Mouse (Mus musculus): Measurements from ENCODE around the gene Thy1. TPM values are rescaled to one million over a fixed set of nuclear protein-coding genes. Genes with fewer than 3 reads are reported as not detected.

Gene Thy1
- polyA plus RNA-seq, 1 experiment = not detected

GRCm38 (mm10) chr9:44022100-44022847 is 20.9 kb upstream of the Thy1 start:
- H3K79me2 ChIP-seq (ENCODE audit: control insufficient read depth, insufficient read depth) = no peaks in the 10 kb centered on the region
- TF ChIP-seq MYOG (IDR thresholded peaks at IDR 0.05; ENCODE audit: control insufficient read depth in 1 of 3, insufficient read depth in 1 of 3, insufficient read length in 2 of 3, low read depth in 2 of 3) (no peak), SRF (IDR thresholded peaks at IDR 0.05; ENCODE audit: control insufficient read depth, insufficient read length, low read depth) (no peak), POLR2AphosphoS2 (IDR thresholded peaks at IDR 0.05; ENCODE audit: insufficient read length, low read depth) (no peak), MAX (IDR thresholded peaks at IDR 0.05; ENCODE audit: low read depth) (no peak), TCF12 (IDR thresholded peaks at IDR 0.05; ENCODE audit: insufficient read depth, poor library complexity, severe bottlenecking) (no peak), MYOD1 (IDR thresholded peaks at IDR 0.05; ENCODE audit: control insufficient read depth in 1 of 3, insufficient read length in 2 of 3, low read depth in 2 of 3) (no peak), POLR2A (IDR thresholded peaks at IDR 0.05; ENCODE audit: insufficient read length, low read depth) (no peak), TCF3 (IDR thresholded peaks at IDR 0.05; ENCODE audit: insufficient read length, low read depth) (no peak), E2F4 (IDR thresholded peaks at IDR 0.05; ENCODE audit: insufficient read depth) (no peak), CEBPB (IDR thresholded peaks at IDR 0.05; ENCODE audit: insufficient read depth, poor library complexity, severe bottlenecking) (no peak), REST (IDR thresholded peaks at IDR 0.05; ENCODE audit: insufficient read depth, insufficient read length) (no peak), USF1 (IDR thresholded peaks at IDR 0.05; ENCODE audit: low read depth) (no peak)
- H3ac ChIP-seq (ENCODE audit: control insufficient read depth, insufficient read length) = no peak overlapping the region
- no peaks in the 10 kb centered on the region for H3K27me3 ChIP-seq (ENCODE audit: control insufficient read depth, insufficient read depth, insufficient read length)
- H3K36me3 ChIP-seq (ENCODE audit: control insufficient read depth, insufficient read depth) = no peaks in the 10 kb centered on the region
- no peak overlapping the region for H3K4me2 ChIP-seq (ENCODE audit: low read depth)
- H3K4me3 ChIP-seq = no peak overlapping the region

GRCm38 (mm10) chr9:44024096-44024495 is 19.1 kb upstream of the Thy1 start:
- TF ChIP-seq TCF12 (IDR thresholded peaks at IDR 0.05; ENCODE audit: insufficient read depth, poor library complexity, severe bottlenecking) (no peak), TCF3 (IDR thresholded peaks at IDR 0.05; ENCODE audit: insufficient read length, low read depth) (no peak), E2F4 (IDR thresholded peaks at IDR 0.05; ENCODE audit: insufficient read depth) (no peak), SRF (IDR thresholded peaks at IDR 0.05; ENCODE audit: control insufficient read depth, insufficient read length, low read depth) (no peak), USF1 (IDR thresholded peaks at IDR 0.05; ENCODE audit: low read depth) (no peak), MAX (IDR thresholded peaks at IDR 0.05; ENCODE audit: low read depth) (no peak), POLR2AphosphoS2 (IDR thresholded peaks at IDR 0.05; ENCODE audit: insufficient read length, low read depth) (no peak), REST (IDR thresholded peaks at IDR 0.05; ENCODE audit: insufficient read depth, insufficient read length) (no peak), MYOG (IDR thresholded peaks at IDR 0.05; ENCODE audit: control insufficient read depth in 1 of 3, insufficient read depth in 1 of 3, insufficient read length in 2 of 3, low read depth in 2 of 3) (no peak)
- no peaks in the 10 kb centered on the region for H3K36me3 ChIP-seq (ENCODE audit: control insufficient read depth, insufficient read depth)
- H3ac ChIP-seq (ENCODE audit: control insufficient read depth, insufficient read length) = no peak overlapping the region
- no peak overlapping the region for H3K4me3 ChIP-seq
- no peaks in the 10 kb centered on the region for H3K27me3 ChIP-seq (ENCODE audit: control insufficient read depth, insufficient read depth, insufficient read length)
- H3K4me2 ChIP-seq (ENCODE audit: low read depth) = no peak overlapping the region
- no peaks in the 10 kb centered on the region for H3K79me2 ChIP-seq (ENCODE audit: control insufficient read depth, insufficient read depth)

GRCm38 (mm10) chr9:44029580-44030236 is 13.5 kb upstream of the Thy1 start:
- H3K79me2 ChIP-seq (ENCODE audit: control insufficient read depth, insufficient read depth) = no peaks in the 10 kb centered on the region
- TF ChIP-seq TCF3 (IDR thresholded peaks at IDR 0.05; ENCODE audit: insufficient read length, low read depth) = no peak
- TF ChIP-seq REST (IDR thresholded peaks at IDR 0.05; ENCODE audit: insufficient read depth, insufficient read length) = no peak
- TF ChIP-seq USF1 (IDR thresholded peaks at IDR 0.05; ENCODE audit: low read depth) = no peak
- TF ChIP-seq POLR2AphosphoS2 (IDR thresholded peaks at IDR 0.05; ENCODE audit: insufficient read length, low read depth) = no peak
- TF ChIP-seq MAX (IDR thresholded peaks at IDR 0.05; ENCODE audit: low read depth) = no peak
- TF ChIP-seq SRF (IDR thresholded peaks at IDR 0.05; ENCODE audit: control insufficient read depth, insufficient read length, low read depth) = no peak
- TF ChIP-seq MYOG (IDR thresholded peaks at IDR 0.05; ENCODE audit: control insufficient read depth in 1 of 3, insufficient read depth in 1 of 3, insufficient read length in 2 of 3, low read depth in 2 of 3) = no peak
- no peak for TF ChIP-seq MYOD1 (IDR thresholded peaks at IDR 0.05; ENCODE audit: control insufficient read depth in 1 of 3, insufficient read length in 2 of 3, low read depth in 2 of 3)
- TF ChIP-seq TCF12 (IDR thresholded peaks at IDR 0.05; ENCODE audit: insufficient read depth, poor library complexity, severe bottlenecking) = no peak

GRCm38 (mm10) chr9:44030646-44031045 is 12.5 kb upstream of the Thy1 start:
- Histone ChIP-seq H3K27me3 (ENCODE audit: control insufficient read depth, insufficient read depth, insufficient read length) (no peaks in the 10 kb centered on the region), H3K4me3 (no peak overlapping the region), H3K4me2 (ENCODE audit: low read depth) (no peak overlapping the region), H3ac (ENCODE audit: control insufficient read depth, insufficient read length) (no peak overlapping the region), H3K36me3 (ENCODE audit: control insufficient read depth, insufficient read depth) (no peaks in the 10 kb centered on the region), H3K79me2 (ENCODE audit: control insufficient read depth, insufficient read depth) (no peaks in the 10 kb centered on the region)
- TF ChIP-seq E2F4 (IDR thresholded peaks at IDR 0.05; ENCODE audit: insufficient read depth) = no peak
- no peak for TF ChIP-seq USF1 (IDR thresholded peaks at IDR 0.05; ENCODE audit: low read depth)
- no peak for TF ChIP-seq POLR2AphosphoS2 (IDR thresholded peaks at IDR 0.05; ENCODE audit: insufficient read length, low read depth)
- no peak for TF ChIP-seq MAX (IDR thresholded peaks at IDR 0.05; ENCODE audit: low read depth)
- TF ChIP-seq MYOG (IDR thresholded peaks at IDR 0.05; ENCODE audit: control insufficient read depth in 1 of 3, insufficient read depth in 1 of 3, insufficient read length in 2 of 3, low read depth in 2 of 3) = no peak
- no peak for TF ChIP-seq SRF (IDR thresholded peaks at IDR 0.05; ENCODE audit: control insufficient read depth, insufficient read length, low read depth)
- no peak for TF ChIP-seq CEBPB (IDR thresholded peaks at IDR 0.05; ENCODE audit: insufficient read depth, poor library complexity, severe bottlenecking)
- no peak for TF ChIP-seq POLR2A (IDR thresholded peaks at IDR 0.05; ENCODE audit: insufficient read length, low read depth)
- TF ChIP-seq TCF3 (IDR thresholded peaks at IDR 0.05; ENCODE audit: insufficient read length, low read depth) = no peak
- TF ChIP-seq TCF12 (IDR thresholded peaks at IDR 0.05; ENCODE audit: insufficient read depth, poor library complexity, severe bottlenecking) = no peak
- TF ChIP-seq MYOD1 (IDR thresholded peaks at IDR 0.05; ENCODE audit: control insufficient read depth in 1 of 3, insufficient read length in 2 of 3, low read depth in 2 of 3) = no peak
- no peak for TF ChIP-seq REST (IDR thresholded peaks at IDR 0.05; ENCODE audit: insufficient read depth, insufficient read length)

More at GRCm38 (mm10) chr9:44029580-44030236, 13.5 kb upstream of the Thy1 start:
- Histone ChIP-seq H3K4me3 (no peak overlapping the region), H3K36me3 (ENCODE audit: control insufficient read depth, insufficient read depth) (no peaks in the 10 kb centered on the region), H3K4me2 (ENCODE audit: low read depth) (no peak overlapping the region), H3K27me3 (ENCODE audit: control insufficient read depth, insufficient read depth, insufficient read length) (no peaks in the 10 kb centered on the region), H3ac (ENCODE audit: control insufficient read depth, insufficient read length) (no peak overlapping the region)
